Mouse (Mus musculus): ENCODE measurements at regions not wholly inside any gene's neighbourhood (a gene's known extent, or its start where the extent isn't known, plus 50 kb on each side); places are given as distances from the start of the nearest gene placed in this dataset.
A peak's percentile ranks its signal among the peaks of the same experiment; 100 is the strongest.
"Not testable (repeated sequence)": the region's sequence is repeated elsewhere in the genome, so short reads cannot be mapped to it uniquely, and the experiment has no call there.

- Histone ChIP-seq H3K4me2 (replicated peaks) (no peak overlapping the region), H3K27ac (replicated peaks) (no peak overlapping the region), H3K36me3 (no peaks in the 10 kb centered on the region), H3K27me3 (no peaks in the 10 kb centered on the region), H3K9ac (no peak overlapping the region), H3K4me3 (replicated peaks) (no peak overlapping the region), H3K9me3 (replicated peaks) (no peaks in the 10 kb centered on the region), H3K4me1 (no peaks in the 10 kb centered on the region)
- 49% methylated on average over 6 of the region's 6 CpGs for WGBS
- no peak for ATAC-seq (ENCODE audit: insufficient number of reproducible peaks, low FRiP score, low TSS enrichment, low read depth)
These were observed 515.3 kb upstream of the N6amt1 start for GRCm38 (mm10) chr16:86838457-86839337.

GRCm38 (mm10) chr16:86827645-86828044 is 526.3 kb upstream of the N6amt1 start:
- H3K4me3 ChIP-seq (replicated peaks), result no peak overlapping the region
- H3K27ac ChIP-seq (replicated peaks), result no peak overlapping the region
- no peaks in the 10 kb centered on the region for H3K9me3 ChIP-seq (replicated peaks)
- H3K9ac ChIP-seq, result no peak overlapping the region
- no peak for ATAC-seq (ENCODE audit: insufficient number of reproducible peaks, low FRiP score, low TSS enrichment, low read depth)
- H3K36me3 ChIP-seq, result no peaks in the 10 kb centered on the region
- no peaks in the 10 kb centered on the region for H3K4me1 ChIP-seq
- 50% methylated on average over 1 of the region's 1 CpGs for WGBS
- no peak overlapping the region for H3K4me2 ChIP-seq (replicated peaks)
- no peaks in the 10 kb centered on the region for H3K27me3 ChIP-seq

GRCm38 (mm10) chr16:86826641-86827040 is 527.3 kb upstream of the N6amt1 start:
- WGBS, result 68% methylated on average over 4 of the region's 4 CpGs
- Histone ChIP-seq H3K4me3 (replicated peaks) (no peak overlapping the region), H3K4me1 (no peaks in the 10 kb centered on the region), H3K4me2 (replicated peaks) (no peak overlapping the region), H3K27me3 (no peaks in the 10 kb centered on the region), H3K36me3 (no peaks in the 10 kb centered on the region), H3K9ac (no peak overlapping the region), H3K9me3 (replicated peaks) (no peaks in the 10 kb centered on the region), H3K27ac (replicated peaks) (no peak overlapping the region)
- no peak for ATAC-seq (ENCODE audit: insufficient number of reproducible peaks, low FRiP score, low TSS enrichment, low read depth)

- Histone ChIP-seq H3K4me2 (replicated peaks) (no peak overlapping the region), H3K27ac (replicated peaks) (no peak overlapping the region), H3K27me3 (no peaks in the 10 kb centered on the region), H3K9ac (no peak overlapping the region), H3K9me3 (replicated peaks) (no peaks in the 10 kb centered on the region), H3K4me1 (no peaks in the 10 kb centered on the region), H3K36me3 (no peaks in the 10 kb centered on the region), H3K4me3 (replicated peaks) (no peak overlapping the region)
- ATAC-seq (ENCODE audit: insufficient number of reproducible peaks, low FRiP score, low TSS enrichment, low read depth), result no peak
- WGBS, result 83% methylated on average over 1 of the region's 1 CpGs
These were observed 530.5 kb upstream of the N6amt1 start for GRCm38 (mm10) chr16:86823496-86823895.

- 97% methylated on average over 2 of the region's 2 CpGs for WGBS
- Histone ChIP-seq H3K4me2 (replicated peaks) (no peak overlapping the region), H3K27me3 (no peaks in the 10 kb centered on the region), H3K9me3 (replicated peaks) (no peaks in the 10 kb centered on the region), H3K4me3 (replicated peaks) (no peak overlapping the region), H3K4me1 (no peaks in the 10 kb centered on the region), H3K27ac (replicated peaks) (no peak overlapping the region), H3K9ac (no peak overlapping the region), H3K36me3 (no peaks in the 10 kb centered on the region)
- ATAC-seq (ENCODE audit: insufficient number of reproducible peaks, low FRiP score, low TSS enrichment, low read depth), result no peak
These were observed 532.4 kb upstream of the N6amt1 start for GRCm38 (mm10) chr16:86821586-86821985.

- ATAC-seq (ENCODE audit: insufficient number of reproducible peaks, low FRiP score, low TSS enrichment, low read depth); H3K27ac ChIP-seq (replicated peaks); H3K4me1 ChIP-seq; H3K9me3 ChIP-seq (replicated peaks); H3K36me3 ChIP-seq; H3K9ac ChIP-seq; H3K4me3 ChIP-seq (replicated peaks); H3K27me3 ChIP-seq; H3K4me2 ChIP-seq (replicated peaks): not testable (repeated sequence)
- WGBS, result 70% methylated on average over 1 of the region's 1 CpGs
These were observed 535.3 kb upstream of the N6amt1 start for GRCm38 (mm10) chr16:86818639-86819038.

GRCm38 (mm10) chr16:86816763-86817593 is 537.0 kb upstream of the N6amt1 start:
- Histone ChIP-seq H3K4me1 (no peaks in the 10 kb centered on the region), H3K9ac (no peak overlapping the region), H3K4me3 (replicated peaks) (no peak overlapping the region), H3K27me3 (no peaks in the 10 kb centered on the region), H3K27ac (replicated peaks) (peak overlapping the region; percentile 40), H3K4me2 (replicated peaks) (0 out of 2 replicates have a peak overlapping the region, but pooled peaks have one; percentile 10), H3K9me3 (replicated peaks) (no peaks in the 10 kb centered on the region), H3K36me3 (no peaks in the 10 kb centered on the region)
- WGBS, result 42% methylated on average over 8 of the region's 8 CpGs
- 0 out of 2 replicates have a peak, but pooled peaks have one; percentile 43 for ATAC-seq (ENCODE audit: insufficient number of reproducible peaks, low FRiP score, low TSS enrichment, low read depth)

- Histone ChIP-seq H3K4me2 (replicated peaks) (no peak overlapping the region), H3K4me3 (replicated peaks) (no peak overlapping the region), H3K4me1 (no peaks in the 10 kb centered on the region), H3K9ac (no peak overlapping the region), H3K27ac (replicated peaks) (no peak overlapping the region), H3K27me3 (no peaks in the 10 kb centered on the region), H3K9me3 (replicated peaks) (no peaks in the 10 kb centered on the region), H3K36me3 (no peaks in the 10 kb centered on the region)
- WGBS, result 77% methylated on average over 2 of the region's 2 CpGs
- no peak for ATAC-seq (ENCODE audit: insufficient number of reproducible peaks, low FRiP score, low TSS enrichment, low read depth)
These were observed 538.0 kb upstream of the N6amt1 start for GRCm38 (mm10) chr16:86816006-86816405.

- Histone ChIP-seq H3K36me3 (no peaks in the 10 kb centered on the region), H3K9me3 (replicated peaks) (no peaks in the 10 kb centered on the region), H3K4me3 (replicated peaks) (no peak overlapping the region), H3K27me3 (no peaks in the 10 kb centered on the region), H3K27ac (replicated peaks) (no peak overlapping the region), H3K4me2 (replicated peaks) (no peak overlapping the region), H3K4me1 (no peaks in the 10 kb centered on the region), H3K9ac (no peak overlapping the region)
- ATAC-seq (ENCODE audit: insufficient number of reproducible peaks, low FRiP score, low TSS enrichment, low read depth), result no peak
- 67% methylated on average over 5 of the region's 5 CpGs for WGBS
These were observed 541.3 kb upstream of the N6amt1 start for GRCm38 (mm10) chr16:86812692-86813091.

- Histone ChIP-seq H3K4me2 (replicated peaks) (no peak overlapping the region), H3K4me3 (replicated peaks) (no peak overlapping the region), H3K9me3 (replicated peaks) (no peaks in the 10 kb centered on the region), H3K27ac (replicated peaks) (no peak overlapping the region), H3K36me3 (no peaks in the 10 kb centered on the region), H3K4me1 (no peaks in the 10 kb centered on the region), H3K9ac (no peak overlapping the region), H3K27me3 (no peaks in the 10 kb centered on the region)
- no peak for ATAC-seq (ENCODE audit: insufficient number of reproducible peaks, low FRiP score, low TSS enrichment, low read depth)
- 80% methylated on average over 5 of the region's 5 CpGs for WGBS
These were observed 545.2 kb upstream of the N6amt1 start for GRCm38 (mm10) chr16:86808644-86809324.

GRCm38 (mm10) chr16:86806374-86806773 is 547.6 kb upstream of the N6amt1 start:
- H3K36me3 ChIP-seq, result no peaks in the 10 kb centered on the region
- no peak for ATAC-seq (ENCODE audit: insufficient number of reproducible peaks, low FRiP score, low TSS enrichment, low read depth)
- no peak overlapping the region for H3K9ac ChIP-seq
- no peaks in the 10 kb centered on the region for H3K4me1 ChIP-seq
- H3K4me3 ChIP-seq (replicated peaks), result no peak overlapping the region
- no peaks in the 10 kb centered on the region for H3K27me3 ChIP-seq
- H3K4me2 ChIP-seq (replicated peaks), result no peak overlapping the region
- no peak overlapping the region for H3K27ac ChIP-seq (replicated peaks)
- WGBS, result 75% methylated on average over 2 of the region's 2 CpGs
- H3K9me3 ChIP-seq (replicated peaks), result no peaks in the 10 kb centered on the region
